Mouse (Mus musculus) ovary, postnatal 36 days (tissue): ENCODE data around the gene Gramd1c.

Experiments used
- DNase-seq: peaks from one replicate; pipeline ENCODE4 v3.0.0; 2022; ENCODE audit warnings: low spot score, mixed read lengths

The Gramd1c gene

GRCm38 (mm10) chr16:44063025-44063894, at the start of gene Gramd1c:
Gene Gramd1c (minus strand): TSS chr16:44063345.
- DNase-seq = peak; percentile 71

GRCm38 (mm10) chr16:44109002-44109401, 45.9 kb upstream of the Gramd1c start:
- no peak for DNase-seq

- no peak for DNase-seq
These were observed 42.1 kb upstream of the Gramd1c start for GRCm38 (mm10) chr16:44105211-44105610.

- DNase-seq = no peak
These were observed 40.9 kb upstream of the Gramd1c start for GRCm38 (mm10) chr16:44103806-44104766.

GRCm38 (mm10) chr16:44102925-44103324, 39.8 kb upstream of the Gramd1c start:
- DNase-seq = no peak

GRCm38 (mm10) chr16:44101181-44101710, 38.1 kb upstream of the Gramd1c start:
- no peak for DNase-seq

GRCm38 (mm10) chr16:44099377-44099776, 36.2 kb upstream of the Gramd1c start:
- no peak for DNase-seq

GRCm38 (mm10) chr16:44087650-44088049, 24.5 kb upstream of the Gramd1c start:
- no peak for DNase-seq

- no peak for DNase-seq
These were observed 1.8 kb downstream of the Gramd1c start for GRCm38 (mm10) chr16:44061341-44061740.

GRCm38 (mm10) chr16:44060604-44061286, 2.4 kb downstream of the Gramd1c start:
- DNase-seq = no peak

- peak; percentile 37 for DNase-seq
These were observed 4.4 kb downstream of the Gramd1c start for GRCm38 (mm10) chr16:44058745-44059144.

GRCm38 (mm10) chr16:44055766-44056165, 7.4 kb downstream of the Gramd1c start:
- no peak for DNase-seq

GRCm38 (mm10) chr16:44053265-44053664, 9.9 kb downstream of the Gramd1c start:
- no peak for DNase-seq

- no peak for DNase-seq
These were observed 10.8 kb downstream of the Gramd1c start for GRCm38 (mm10) chr16:44052390-44052789.

- no peak for DNase-seq
These were observed 13.0 kb downstream of the Gramd1c start for GRCm38 (mm10) chr16:44050139-44050538.

- DNase-seq = no peak
These were observed 24.0 kb downstream of the Gramd1c start for GRCm38 (mm10) chr16:44039112-44039511.

- DNase-seq = no peak
These were observed 27.9 kb downstream of the Gramd1c start for GRCm38 (mm10) chr16:44035221-44035620.

GRCm38 (mm10) chr16:44033365-44033764, 29.8 kb downstream of the Gramd1c start:
- DNase-seq = no peak

GRCm38 (mm10) chr16:44029273-44029672, 33.9 kb downstream of the Gramd1c start:
- no peak for DNase-seq

GRCm38 (mm10) chr16:44026822-44027221, 36.3 kb downstream of the Gramd1c start:
- DNase-seq = no peak

GRCm38 (mm10) chr16:44026210-44026609, 36.9 kb downstream of the Gramd1c start:
- no peak for DNase-seq
